Mouse (Mus musculus) neural tube, embryonic 13.5 days (tissue): Measurements from ENCODE around the gene Klk1b1. TPM values are rescaled to one million over a fixed set of nuclear protein-coding genes. Genes with fewer than 3 reads are reported as not detected.
"Not testable (repeated sequence)": the region's sequence is repeated elsewhere in the genome, so short reads cannot be mapped to it uniquely, and the experiment has no call there.

Experiments
- ATAC-seq: fragments of 200-750 bp; cut with Nextera tagmentation; 2 replicates; pipeline ENCODE4 v1.8.0; 2017; ENCODE audit warnings: low read depth, mild to moderate bottlenecking, moderate TSS enrichment, moderate library complexity
- H3K27ac ChIP-seq: fragments of 300-500 bp; sonication (generic); replicated peaks from 2 replicates; pipeline ENCODE4 v1.5.1; 2015; ENCODE audit warnings: moderate library complexity, mild to moderate bottlenecking, inconsistent platforms
- H3K27me3 ChIP-seq: fragments of 300-500 bp; sonication (generic); 2 replicates; pipeline ENCODE4 v1.6.1; 2015; ENCODE audit warnings: mild to moderate bottlenecking, inconsistent platforms
- H3K36me3 ChIP-seq: fragments of 300-500 bp; sonication (generic); 2 replicates; pipeline ENCODE4 v1.6.1; 2015; ENCODE audit warnings: mild to moderate bottlenecking, inconsistent platforms
- H3K4me1 ChIP-seq: fragments of 300-500 bp; sonication (generic); replicated peaks from 2 replicates; pipeline ENCODE4 v1.6.1; 2015; ENCODE audit warnings: inconsistent platforms
- H3K4me2 ChIP-seq: fragments of 300-500 bp; sonication (generic); 2 replicates; pipeline ENCODE4 v1.6.1; 2015; ENCODE audit warnings: inconsistent platforms, mild to moderate bottlenecking, moderate library complexity
- H3K4me3 ChIP-seq: fragments of 300-500 bp; sonication (generic); 2 replicates; pipeline ENCODE4 v1.5.1; 2015; ENCODE audit warnings: mild to moderate bottlenecking, inconsistent platforms
- H3K9ac ChIP-seq: fragments of 300-500 bp; sonication (generic); 2 replicates; pipeline ENCODE4 v1.6.1; 2015; ENCODE audit warnings: moderate library complexity, mild to moderate bottlenecking, inconsistent platforms
- H3K9me3 ChIP-seq: fragments of 300-500 bp; sonication (generic); 2 replicates; pipeline ENCODE4 v1.6.1; 2016; ENCODE audit warnings: inconsistent platforms
- WGBS: fragments of 180-500 bp; shearing (Covaris S2); methylation state at CpG from one replicate; pipeline ENCODE4 v1.1.7; 2015; 5-methylcytosine and 5-hydroxymethylcytosine counted together
- polyA plus RNA-seq: library from polyadenylated mRNA; unstranded; fragments of >200 nt; fragmentation: Nextera tagmentation; extraction: Ambion mirVana; gene quantifications from 2 replicates; pipeline ENCODE4 v1.2.1, GENCODE M21; 2015

Klk1b1 gene
- polyA plus RNA-seq, 1 experiment from 2014 or later = not detected

GRCm38 (mm10) chr7:43936551-43936950, 30.0 kb upstream of the Klk1b1 start:
- no peaks in the 10 kb centered on the region for H3K36me3 ChIP-seq
- H3K9me3 ChIP-seq = no peaks in the 10 kb centered on the region
- 88% methylated on average over 14 of the region's 14 CpGs for WGBS
- H3K9ac ChIP-seq = no peak overlapping the region
- no peaks in the 10 kb centered on the region for H3K27me3 ChIP-seq
- no peak overlapping the region for H3K27ac ChIP-seq
- H3K4me2 ChIP-seq = no peak overlapping the region
- no peaks in the 10 kb centered on the region for H3K4me1 ChIP-seq
- H3K4me3 ChIP-seq = no peak overlapping the region
- no peak for ATAC-seq

GRCm38 (mm10) chr7:43942293-43942692, 24.3 kb upstream of the Klk1b1 start:
- not testable (repeated sequence) for H3K4me1 ChIP-seq, H3K9ac ChIP-seq, H3K4me3 ChIP-seq, H3K4me2 ChIP-seq, H3K36me3 ChIP-seq, ATAC-seq, H3K27me3 ChIP-seq, H3K9me3 ChIP-seq, H3K27ac ChIP-seq
- WGBS = 72% methylated on average over 3 of the region's 3 CpGs

- no peak for ATAC-seq
- Histone ChIP-seq H3K27me3 (no peaks in the 10 kb centered on the region), H3K4me1 (no peaks in the 10 kb centered on the region), H3K9me3 (no peaks in the 10 kb centered on the region), H3K36me3 (no peaks in the 10 kb centered on the region), H3K27ac (no peak overlapping the region), H3K4me3 (no peak overlapping the region), H3K4me2 (no peak overlapping the region), H3K9ac (no peak overlapping the region)
- WGBS = 78% methylated on average over 3 of the region's 3 CpGs
Observed at GRCm38 (mm10) chr7:43944727-43945264, 21.8 kb upstream of the Klk1b1 start.

GRCm38 (mm10) chr7:43950364-43950763, 16.2 kb upstream of the Klk1b1 start, which contains the start of gene Klk1b8:
Klk1b8 (plus strand) TSS chr7:43950664.
- WGBS = 82% methylated on average over 2 of the region's 2 CpGs
- no peak for ATAC-seq

GRCm38 (mm10) chr7:43952703-43953102, 13.8 kb upstream of the Klk1b1 start:
- H3K4me1 ChIP-seq = no peaks in the 10 kb centered on the region
- no peak overlapping the region for H3K4me3 ChIP-seq
- H3K9ac ChIP-seq = no peak overlapping the region
- no peak overlapping the region for H3K27ac ChIP-seq
- no peaks in the 10 kb centered on the region for H3K36me3 ChIP-seq
- H3K27me3 ChIP-seq = no peaks in the 10 kb centered on the region
- WGBS = 61% methylated on average over 4 of the region's 4 CpGs
- no peaks in the 10 kb centered on the region for H3K9me3 ChIP-seq
- H3K4me2 ChIP-seq = no peak overlapping the region
- ATAC-seq = no peak

More at GRCm38 (mm10) chr7:43950364-43950763, 16.2 kb upstream of the Klk1b1 start, which contains the start of gene Klk1b8:
- Histone ChIP-seq H3K9me3 (no peaks in the 10 kb centered on the region), H3K9ac (no peak within 1 kb of the TSS), H3K4me2 (no peak within 1 kb of the TSS), H3K27me3 (no peaks in the 10 kb centered on the region), H3K4me1 (no peaks in the 10 kb centered on the region), H3K27ac (no peak within 1 kb of the TSS), H3K4me3 (no peak within 1 kb of the TSS), H3K36me3 (no peaks in the 10 kb centered on the region)

- Histone ChIP-seq H3K4me3 (no peak overlapping the region), H3K27ac (no peak overlapping the region), H3K4me2 (no peak overlapping the region), H3K27me3 (no peaks in the 10 kb centered on the region), H3K36me3 (no peaks in the 10 kb centered on the region), H3K9ac (no peak overlapping the region), H3K4me1 (no peaks in the 10 kb centered on the region), H3K9me3 (no peaks in the 10 kb centered on the region)
- 87% methylated on average over 3 of the region's 3 CpGs for WGBS
- ATAC-seq = no peak
Observed at GRCm38 (mm10) chr7:43967058-43967457, 507 bp downstream of the Klk1b1 start.

GRCm38 (mm10) chr7:43967612-43968011, 1.1 kb downstream of the Klk1b1 start:
- H3K9me3 ChIP-seq = no peaks in the 10 kb centered on the region
- no peak overlapping the region for H3K27ac ChIP-seq
- no peak overlapping the region for H3K4me3 ChIP-seq
- H3K27me3 ChIP-seq = no peaks in the 10 kb centered on the region
- H3K4me2 ChIP-seq = no peak overlapping the region
- no peak overlapping the region for H3K9ac ChIP-seq
- no peaks in the 10 kb centered on the region for H3K4me1 ChIP-seq
- H3K36me3 ChIP-seq = no peaks in the 10 kb centered on the region
- WGBS = 96% methylated on average over 2 of the region's 2 CpGs
- ATAC-seq = no peak

- not testable (repeated sequence) for H3K4me3 ChIP-seq, H3K4me2 ChIP-seq, ATAC-seq, H3K27me3 ChIP-seq, H3K9ac ChIP-seq, H3K27ac ChIP-seq, H3K36me3 ChIP-seq, H3K4me1 ChIP-seq, H3K9me3 ChIP-seq
- 69% methylated on average over 1 of the region's 1 CpGs for WGBS
Observed at GRCm38 (mm10) chr7:43975761-43976160, 9.2 kb downstream of the Klk1b1 start, which contains the start of gene Klk1b9. Klk1b9 (plus strand) TSS chr7:43976061.

GRCm38 (mm10) chr7:43985657-43986056, 19.1 kb downstream of the Klk1b1 start:
- Histone ChIP-seq H3K9me3 (no peaks in the 10 kb centered on the region), H3K9ac (no peak overlapping the region), H3K4me3 (no peak overlapping the region), H3K4me1 (no peaks in the 10 kb centered on the region), H3K4me2 (no peak overlapping the region), H3K27ac (no peak overlapping the region), H3K36me3 (no peaks in the 10 kb centered on the region), H3K27me3 (no peaks in the 10 kb centered on the region)
- ATAC-seq = no peak

- not testable (repeated sequence) for ATAC-seq
- 63% methylated on average over 1 of the region's 1 CpGs for WGBS
Observed at GRCm38 (mm10) chr7:43994821-43995220, 28.3 kb downstream of the Klk1b1 start.

GRCm38 (mm10) chr7:43995577-43995976, 29.0 kb downstream of the Klk1b1 start, which contains the start of gene Klk1b11:
Klk1b11 (plus strand) TSS chr7:43995877.
- not testable (repeated sequence) for H3K27me3 ChIP-seq, H3K27ac ChIP-seq, H3K4me3 ChIP-seq, H3K4me1 ChIP-seq, H3K4me2 ChIP-seq, H3K9ac ChIP-seq, ATAC-seq, H3K36me3 ChIP-seq, H3K9me3 ChIP-seq
- WGBS = 88% methylated on average over 4 of the region's 4 CpGs

More at GRCm38 (mm10) chr7:43994821-43995220, 28.3 kb downstream of the Klk1b1 start:
- not testable (repeated sequence) for H3K4me1 ChIP-seq, H3K27ac ChIP-seq, H3K9me3 ChIP-seq, H3K9ac ChIP-seq, H3K4me3 ChIP-seq, H3K4me2 ChIP-seq, H3K36me3 ChIP-seq, H3K27me3 ChIP-seq

GRCm38 (mm10) chr7:44004847-44005246, 38.3 kb downstream of the Klk1b1 start:
- Histone ChIP-seq H3K4me2 (no peak overlapping the region), H3K9me3 (no peaks in the 10 kb centered on the region), H3K27ac (no peak overlapping the region), H3K4me1 (no peaks in the 10 kb centered on the region), H3K4me3 (no peak overlapping the region), H3K27me3 (no peaks in the 10 kb centered on the region), H3K9ac (no peak overlapping the region), H3K36me3 (no peaks in the 10 kb centered on the region)
- no peak for ATAC-seq

- not testable (repeated sequence) for H3K4me1 ChIP-seq, H3K4me3 ChIP-seq, H3K4me2 ChIP-seq, H3K9ac ChIP-seq, H3K27me3 ChIP-seq, H3K27ac ChIP-seq, ATAC-seq, H3K9me3 ChIP-seq, H3K36me3 ChIP-seq
Observed at GRCm38 (mm10) chr7:44011868-44012267, 45.3 kb downstream of the Klk1b1 start, which contains the start of gene Klk1b26. Klk1b26 (plus strand) TSS chr7:44012168.
